Mouse (Mus musculus): ENCODE measurements around the gene Kcnc4.

DNA sequence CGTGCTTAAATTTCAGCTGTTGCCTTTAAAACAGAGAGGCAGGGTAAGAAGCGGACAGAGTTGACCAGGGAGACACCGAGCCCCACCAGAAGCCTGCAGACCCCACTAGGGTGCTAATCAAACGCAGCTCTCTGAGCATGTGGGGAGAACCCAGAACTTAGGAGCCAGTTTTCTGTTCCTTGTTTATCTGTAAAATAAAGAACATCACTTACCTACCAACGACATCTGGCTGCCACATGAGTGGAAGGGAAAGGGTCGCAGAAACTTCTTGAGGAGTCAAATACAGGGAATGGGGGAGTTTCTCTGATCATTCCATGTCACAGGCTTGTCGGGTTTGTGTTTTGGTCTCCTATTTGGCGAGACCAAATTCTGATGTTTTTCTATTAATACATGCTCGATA is 48.6 kb upstream of the Kcnc4 start:
- TF ChIP-seq TAL1 (IDR thresholded peaks at IDR 0.05; ENCODE audit: low read length), result no peak
- TF ChIP-seq GATA1 (IDR thresholded peaks at IDR 0.05; ENCODE audit: low read length), result no peak
